Mouse (Mus musculus) liver, postnatal 0 days (tissue): ENCODE data around the gene Cma1.
A peak's percentile ranks its signal among the peaks of the same experiment; 100 is the strongest.

ENCODE experiments used
- CTCF ChIP-seq: sonication (generic); IDR thresholded peaks from 2 replicates; pipeline ENCODE4 v1.5.1; 2016; ENCODE audit warnings: antibody characterized with exemption, low read depth
- EP300 ChIP-seq: IDR thresholded peaks from 2 replicates; pipeline ENCODE4 v1.6.1; 2016; ENCODE audit warnings: antibody characterized with exemption, low read depth, mild to moderate bottlenecking

DNA sequence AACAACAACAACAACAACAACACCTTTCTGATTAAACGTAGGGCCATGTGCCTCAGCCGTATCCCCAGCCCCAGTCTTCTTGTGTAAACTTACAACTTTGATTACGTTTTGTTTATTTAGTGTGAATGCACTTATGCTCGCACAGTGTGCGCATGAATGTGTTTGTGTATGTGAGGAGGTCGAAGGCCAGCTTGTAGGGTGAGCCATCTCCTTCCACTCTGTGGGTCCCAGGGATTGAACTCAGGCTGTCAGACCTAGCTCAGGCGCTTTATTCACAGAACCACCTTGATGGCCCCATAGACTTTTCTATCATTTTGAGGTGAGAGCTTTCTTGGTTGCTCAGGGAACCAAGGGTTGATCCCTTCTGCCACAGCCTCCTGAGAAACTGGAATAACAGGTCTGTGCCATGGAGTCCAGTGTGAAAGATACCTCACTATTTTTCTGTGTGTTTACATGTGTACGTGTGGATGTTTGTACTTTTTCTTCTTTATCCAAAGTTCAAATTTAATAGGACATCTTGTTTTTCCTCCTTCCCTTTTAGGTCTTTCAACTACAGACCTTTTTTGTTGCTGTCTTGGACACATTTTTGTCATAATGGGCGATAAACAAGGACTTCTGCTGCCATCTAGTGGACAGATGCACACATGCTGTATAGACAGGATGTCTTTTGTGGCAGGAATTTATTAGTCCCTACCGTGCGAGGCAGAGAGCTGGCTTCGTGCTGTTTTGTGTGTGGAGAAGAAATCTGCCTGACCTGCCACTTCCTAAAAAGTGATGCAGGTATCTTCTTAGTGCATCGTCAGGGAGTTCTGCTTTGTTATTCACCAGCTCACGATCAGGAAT, 26.0 kb downstream of the Cma1 start:
- TF ChIP-seq CTCF (peak; percentile 97), EP300 (no peak)
